Mouse (Mus musculus): ENCODE results near the gene Hk2.

Gene Hk2

DNA sequence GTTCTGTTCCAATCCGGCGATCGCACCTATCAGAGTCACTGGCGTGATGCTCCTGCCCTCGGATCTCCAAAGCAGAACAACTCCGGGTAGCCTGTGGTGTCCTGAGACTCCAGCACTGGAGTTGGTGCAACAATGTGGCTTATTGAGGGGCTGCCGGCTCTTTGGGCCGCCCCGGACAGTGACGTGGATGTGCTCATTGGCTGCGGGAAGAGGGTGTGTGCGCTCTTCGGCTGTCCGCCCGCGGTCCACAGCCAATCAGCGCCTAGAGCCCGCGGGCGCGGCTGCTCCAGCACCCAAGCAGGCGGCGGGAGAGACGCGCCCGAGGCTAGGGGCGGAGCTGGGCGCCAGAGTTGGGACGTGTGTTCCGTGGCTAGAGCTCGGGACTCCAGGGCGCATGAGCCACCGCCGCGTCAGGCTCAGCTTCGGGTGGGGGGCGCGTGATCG, at the start of gene Hk2:
Gene Hk2 (minus strand): TSS at position 134 of the 444 bp plus-strand sequence.
- DNase-seq (ENCODE audit: extremely low spot score), result peak; percentile 90

GRCm38 (mm10) chr6:82821758-82822253, 47.6 kb upstream of the Hk2 start:
- DNase-seq (ENCODE audit: extremely low spot score), result no peak

GRCm38 (mm10) chr6:82820716-82821115, 46.5 kb upstream of the Hk2 start:
- no peak for DNase-seq (ENCODE audit: extremely low spot score)

- no peak for DNase-seq (ENCODE audit: extremely low spot score)
Measured at GRCm38 (mm10) chr6:82814821-82815220, 40.6 kb upstream of the Hk2 start.

- DNase-seq (ENCODE audit: extremely low spot score), result no peak
Measured at GRCm38 (mm10) chr6:82807984-82808700, 33.9 kb upstream of the Hk2 start.

GRCm38 (mm10) chr6:82806971-82807370, 32.7 kb upstream of the Hk2 start:
- no peak for DNase-seq (ENCODE audit: extremely low spot score)

DNA sequence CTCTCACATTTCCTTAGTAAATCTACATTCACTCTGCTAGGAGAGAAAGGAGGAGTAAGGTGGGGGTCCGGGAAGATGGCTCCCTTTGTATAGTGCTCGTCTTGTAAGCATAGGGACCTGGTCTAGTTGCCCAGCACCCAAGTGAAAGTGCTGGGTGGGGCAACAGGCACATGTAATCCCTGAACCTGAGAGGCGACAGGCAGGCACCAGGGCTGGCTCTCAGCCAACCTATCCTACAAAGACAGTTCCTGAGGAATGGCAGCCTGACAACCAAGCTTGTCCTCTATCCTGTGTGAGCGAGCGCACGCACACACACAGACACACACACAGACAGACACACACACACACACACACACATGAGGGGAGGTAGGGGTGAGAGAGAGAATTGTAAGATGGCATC, 32.2 kb upstream of the Hk2 start:
- DNase-seq (ENCODE audit: extremely low spot score), result no peak

GRCm38 (mm10) chr6:82805894-82806293, 31.6 kb upstream of the Hk2 start:
- no peak for DNase-seq (ENCODE audit: extremely low spot score)

DNA sequence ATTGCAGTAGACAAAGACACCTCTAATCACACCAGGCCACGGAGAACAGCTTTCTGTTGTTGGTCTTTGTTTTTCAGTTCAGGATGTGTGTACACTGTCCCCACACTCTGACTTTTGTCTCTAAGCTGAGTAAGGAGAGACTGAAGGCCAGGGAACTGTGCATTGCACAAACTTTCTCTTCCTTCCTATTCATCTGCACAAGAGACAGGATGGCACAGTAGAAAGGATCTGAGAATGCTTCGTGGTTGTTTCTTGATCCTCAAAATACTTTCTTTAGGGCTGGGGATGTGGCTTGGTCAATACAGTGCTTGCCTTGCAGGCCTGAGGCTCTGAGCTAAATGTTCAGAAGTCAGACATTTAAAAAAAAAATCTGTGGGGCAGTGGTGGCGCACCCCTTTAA, 30.7 kb upstream of the Hk2 start:
- no peak for DNase-seq (ENCODE audit: extremely low spot score)

GRCm38 (mm10) chr6:82798202-82798737, 24.0 kb upstream of the Hk2 start:
- no peak for DNase-seq (ENCODE audit: extremely low spot score)

DNA sequence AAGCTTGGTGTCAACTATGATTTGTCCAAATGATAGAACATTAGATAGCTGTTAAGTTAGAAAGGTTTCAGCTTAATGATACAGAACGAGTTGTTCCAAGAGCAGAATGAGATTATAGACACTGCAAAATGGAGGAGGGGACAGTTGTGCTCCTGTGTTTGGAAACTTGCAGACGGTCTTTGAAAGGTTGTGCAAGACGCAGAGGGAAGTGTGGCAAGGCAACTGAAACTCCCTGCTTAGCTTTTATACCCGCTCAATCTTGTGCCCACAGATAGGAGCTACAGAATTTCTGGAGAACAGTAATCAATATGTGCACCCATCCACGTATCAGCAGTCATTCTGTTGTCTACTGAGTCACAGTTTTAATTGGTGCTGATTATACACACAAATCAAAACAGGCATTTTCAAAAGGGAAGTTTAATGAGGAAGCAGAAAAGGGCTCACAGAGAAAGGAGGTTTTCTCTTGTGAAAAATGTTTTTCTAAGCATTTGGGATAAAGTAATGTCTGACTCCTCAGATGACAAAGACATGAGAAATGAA, 23.1 kb upstream of the Hk2 start:
- DNase-seq (ENCODE audit: extremely low spot score), result no peak

GRCm38 (mm10) chr6:82790864-82791263, 16.6 kb upstream of the Hk2 start:
- no peak for DNase-seq (ENCODE audit: extremely low spot score)

DNA sequence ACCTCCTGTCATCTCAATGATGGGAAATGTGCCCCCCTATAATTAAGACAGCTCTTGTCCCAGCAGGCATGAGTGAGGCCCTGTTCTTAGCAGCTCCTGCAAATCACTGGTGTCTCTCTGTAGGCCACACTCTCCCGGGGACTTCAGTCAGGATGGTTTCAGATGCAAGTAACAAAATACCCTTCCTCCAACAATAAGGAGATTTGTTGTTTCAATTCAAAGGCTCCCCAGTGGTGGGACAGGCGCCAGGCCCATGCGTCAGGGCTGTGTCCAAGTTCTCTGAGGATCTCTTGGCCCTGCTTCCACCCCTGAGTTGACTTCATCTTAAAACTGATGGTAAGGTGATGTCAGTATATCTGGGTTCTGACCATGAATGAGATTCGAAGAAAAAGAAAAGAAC, 9.7 kb upstream of the Hk2 start:
- no peak for DNase-seq (ENCODE audit: extremely low spot score)

- no peak for DNase-seq (ENCODE audit: extremely low spot score)
Measured at GRCm38 (mm10) chr6:82780802-82781393, 6.6 kb upstream of the Hk2 start.

- no peak for DNase-seq (ENCODE audit: extremely low spot score)
Measured at GRCm38 (mm10) chr6:82780369-82780768, 6.1 kb upstream of the Hk2 start.

GRCm38 (mm10) chr6:82777124-82777654, 2.9 kb upstream of the Hk2 start:
- no peak for DNase-seq (ENCODE audit: extremely low spot score)

- DNase-seq (ENCODE audit: extremely low spot score), result no peak
Measured at GRCm38 (mm10) chr6:82775386-82775785, 1.1 kb upstream of the Hk2 start.

DNA sequence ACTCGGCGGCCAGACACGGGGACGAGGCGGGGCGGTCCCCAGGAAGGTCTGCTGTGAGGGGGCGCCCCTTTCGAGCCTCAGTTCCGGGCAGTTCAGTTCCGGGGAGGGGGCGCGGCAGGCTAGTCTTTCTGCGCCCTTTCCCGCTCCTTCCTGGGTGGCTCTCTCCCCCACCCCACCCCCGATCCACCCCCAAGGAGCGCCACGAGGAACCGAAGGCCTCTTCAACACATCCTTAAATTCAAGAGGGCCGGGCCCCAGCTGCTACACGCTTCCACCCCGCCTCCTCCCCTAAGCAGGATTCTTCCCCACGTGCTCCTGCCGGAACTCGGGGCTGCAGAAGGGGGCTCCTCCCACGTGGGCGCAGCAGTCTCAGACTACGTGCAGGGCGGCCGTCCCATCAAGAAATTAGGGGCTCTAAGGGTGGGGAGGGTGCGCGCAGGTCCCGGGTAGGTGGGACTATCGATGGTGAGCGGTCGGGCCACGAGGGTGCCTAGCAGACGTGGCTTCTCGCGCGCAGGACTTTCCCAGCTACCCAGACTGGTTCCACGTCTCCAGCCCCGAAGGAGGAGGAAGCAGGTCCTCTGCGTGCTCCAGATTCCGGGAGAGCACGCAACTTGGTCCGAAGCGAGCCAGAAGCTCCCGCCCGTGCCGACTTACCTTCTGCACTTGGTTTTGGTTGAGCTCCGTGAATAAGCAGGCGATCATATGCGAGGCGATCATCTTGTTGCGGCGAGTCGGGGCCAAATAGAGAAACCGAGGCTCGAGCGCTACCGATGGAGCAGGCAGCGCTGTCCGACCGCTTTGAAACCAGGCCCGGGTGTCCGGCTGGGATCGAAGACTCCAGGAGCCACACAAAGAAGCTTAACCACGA, 758 bp downstream of the Hk2 start:
- peak; percentile 82 for DNase-seq (ENCODE audit: extremely low spot score)

DNA sequence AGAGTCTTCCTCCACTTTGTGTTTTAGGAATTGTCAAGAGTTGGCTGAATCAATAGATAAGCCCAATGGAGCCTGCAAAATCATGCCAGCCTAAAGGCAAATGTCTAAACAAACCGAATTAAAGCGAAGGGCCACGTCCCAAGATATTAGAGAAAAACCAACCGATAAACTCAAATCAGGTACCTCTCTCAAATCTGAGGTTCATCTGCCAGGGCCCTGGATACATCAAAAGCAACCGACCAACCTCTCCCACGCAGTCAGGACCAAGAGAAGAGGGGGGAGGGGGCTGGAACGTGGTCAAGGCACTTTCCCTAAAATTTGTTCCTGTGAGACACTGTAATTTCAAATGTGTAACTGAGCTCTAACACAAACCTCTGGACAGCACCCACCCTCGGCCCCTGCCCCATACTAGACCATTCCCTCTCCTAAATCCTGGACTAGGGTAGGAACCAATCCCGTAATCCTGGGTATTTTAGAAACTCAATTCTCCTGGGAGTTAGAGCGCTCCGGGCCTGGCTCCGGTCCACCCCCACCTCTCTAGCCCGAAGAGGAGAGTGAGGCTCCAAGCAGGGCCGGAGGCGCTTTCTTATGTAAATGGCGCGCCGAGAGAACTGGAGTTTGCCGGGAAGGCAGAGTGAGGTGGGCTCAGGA, 1.7 kb downstream of the Hk2 start:
- peak; percentile 68 for DNase-seq (ENCODE audit: extremely low spot score)

- peak; percentile 54 for DNase-seq (ENCODE audit: extremely low spot score)
Measured at GRCm38 (mm10) chr6:82771981-82772409, 2.3 kb downstream of the Hk2 start.

GRCm38 (mm10) chr6:82771059-82771458, 3.2 kb downstream of the Hk2 start:
- no peak for DNase-seq (ENCODE audit: extremely low spot score)

Data from embryo, embryonic 9.5 days (tissue).